Mouse (Mus musculus) thymus, adult 2 months (tissue): Measurements from ENCODE around the gene March9. TPM values are rescaled to one million over a fixed set of nuclear protein-coding genes. Genes with fewer than 3 reads are reported as not detected.

Experiments used
- DNase-seq: peaks from one replicate; pipeline ENCODE4 v3.0.0; 2021
- H3K27ac ChIP-seq: fragments of 200-500 bp; 2 replicates; pipeline ENCODE4 v1.5.1; 2012; ENCODE audit warnings: low read length, control low read depth; ENCODE audit not compliant: control insufficient read depth, insufficient read depth
- H3K27me3 ChIP-seq: fragments of 200-500 bp; 2 replicates; pipeline ENCODE4 v1.6.1; 2012; ENCODE audit warnings: mild to moderate bottlenecking, low read length, moderate library complexity, mixed read lengths; ENCODE audit not compliant: control insufficient read depth, insufficient read depth
- H3K36me3 ChIP-seq: fragments of 200-500 bp; 2 replicates; pipeline ENCODE4 v1.6.1; 2012; ENCODE audit warnings: mild to moderate bottlenecking, low read length, moderate library complexity; ENCODE audit not compliant: control insufficient read depth, insufficient read depth
- H3K4me1 ChIP-seq: fragments of 200-500 bp; replicated peaks from 2 replicates; pipeline ENCODE4 v1.6.1; 2012; ENCODE audit warnings: low read length; ENCODE audit not compliant: control insufficient read depth, insufficient read depth
- H3K4me3 ChIP-seq: fragments of 200-500 bp; 2 replicates; pipeline ENCODE4 v1.5.1; 2012; ENCODE audit warnings: mild to moderate bottlenecking, low read length, control low read depth, moderate library complexity; ENCODE audit not compliant: control insufficient read depth, insufficient read depth
- CTCF ChIP-seq: fragments of 200-500 bp; IDR thresholded peaks from 2 replicates; pipeline ENCODE4 v1.5.1; 2012; ENCODE audit warnings: mild to moderate bottlenecking, control low read depth, low read length, moderate library complexity, borderline replicate concordance; ENCODE audit not compliant: control insufficient read depth, poor library complexity, insufficient read depth; ENCODE audit errors: extremely low read depth
- POLR2A ChIP-seq: fragments of 200-500 bp; IDR thresholded peaks from 2 replicates; pipeline ENCODE4 v1.6.1; 2012; ENCODE audit warnings: mild to moderate bottlenecking, low read length, control low read depth, moderate library complexity; ENCODE audit not compliant: control insufficient read depth, poor library complexity, insufficient read depth; ENCODE audit errors: extremely low read depth
- WGBS: fragments of 180-500 bp; shearing (Covaris S2); methylation state at CpG from one replicate; pipeline ENCODE4 v1.1.7; 2018; 5-methylcytosine and 5-hydroxymethylcytosine counted together
- polyA plus RNA-seq: library from polyadenylated mRNA; depleted of rRNA; stranded (reverse); fragments of >200 nt; gene quantifications from 2 replicates; pipeline ENCODE4 v1.2.3, GENCODE M21; 2012; rRNA removed

March9 gene
- 4.4 and 5.4 TPM in 2 replicates for polyA plus RNA-seq

DNA sequence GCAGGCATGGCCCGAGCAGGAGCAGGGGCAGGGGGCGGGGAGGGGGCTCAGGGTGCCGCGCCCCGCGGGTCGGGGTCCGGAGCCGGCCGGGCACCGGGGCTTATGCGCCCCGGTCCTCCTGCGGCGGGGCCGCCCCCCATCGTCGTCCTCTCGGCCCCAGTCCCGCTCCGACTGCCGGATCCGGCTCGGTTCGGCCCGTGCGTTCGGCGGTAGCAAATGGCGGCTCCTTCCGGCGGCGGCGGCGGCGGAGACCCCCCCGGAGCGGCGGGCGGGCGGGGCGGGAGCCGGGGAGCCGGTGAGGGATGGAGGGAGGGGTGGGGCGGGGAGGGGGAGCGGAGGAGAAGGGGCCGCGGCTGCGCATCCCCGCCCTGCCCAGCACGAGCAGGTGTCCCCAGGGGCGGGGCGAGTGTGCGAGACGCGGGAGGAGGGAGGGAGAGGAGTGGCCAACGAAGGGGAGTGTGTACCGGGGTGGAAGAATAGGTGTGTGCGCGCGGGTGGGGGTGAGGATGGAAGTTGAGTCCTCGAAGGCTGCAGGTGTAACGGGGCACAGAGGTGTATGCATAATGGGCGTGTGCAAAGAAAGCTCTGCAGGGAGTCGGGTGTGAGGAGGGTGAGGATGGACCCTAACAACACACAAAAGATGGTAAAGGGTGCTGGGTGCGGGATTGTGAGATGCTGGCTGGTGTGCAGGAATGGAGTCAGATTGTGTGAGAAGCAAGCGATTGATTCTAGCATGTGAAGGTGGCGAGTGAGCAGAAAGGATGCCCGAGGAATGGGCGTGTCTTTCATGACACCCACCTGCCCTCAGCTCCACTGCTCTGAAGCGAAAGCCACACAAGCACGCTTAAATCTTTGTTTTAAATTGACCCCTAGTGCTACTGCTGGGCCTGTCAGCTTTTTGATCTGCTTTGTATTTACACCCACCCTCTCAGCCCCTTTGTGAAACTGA, at the start of gene March9:
Gene March9, minus strand, starts transcription at position 217 of the 949 bp plus-strand sequence.
- peak; percentile 88 for DNase-seq
- H3K4me1 ChIP-seq: peaks cover 23% of the 10 kb centered on the region
- TF ChIP-seq CTCF (no peak), POLR2A (no peak)

GRCm38 (mm10) chr10:127108262-127108583, 48.2 kb upstream of the March9 start:
- DNase-seq: no peak
- WGBS: 61% methylated on average over 3 of the region's 3 CpGs
- TF ChIP-seq CTCF (no peak), POLR2A (no peak)
- Histone ChIP-seq H3K27me3 (no peaks in the 10 kb centered on the region), H3K27ac (no peak overlapping the region; the same call in 1 of the 2 replicates), H3K4me3 (no peak overlapping the region), H3K4me1 (peaks cover 27% of the 10 kb centered on the region), H3K36me3 (peaks cover 3% of the 10 kb centered on the region; the same call in 1 of the 2 replicates)

More for the DNA sequence above, at the start of gene March9:
- peaks cover 5% of the 10 kb centered on the region for H3K36me3 ChIP-seq
- H3K4me3 ChIP-seq: peak within 1 kb of the TSS; percentile 54
- peaks cover 2% of the 10 kb centered on the region for H3K27me3 ChIP-seq
- WGBS: 3% methylated on average over 59 of the region's 72 CpGs
- H3K27ac ChIP-seq: no peak within 1 kb of the TSS

DNA sequence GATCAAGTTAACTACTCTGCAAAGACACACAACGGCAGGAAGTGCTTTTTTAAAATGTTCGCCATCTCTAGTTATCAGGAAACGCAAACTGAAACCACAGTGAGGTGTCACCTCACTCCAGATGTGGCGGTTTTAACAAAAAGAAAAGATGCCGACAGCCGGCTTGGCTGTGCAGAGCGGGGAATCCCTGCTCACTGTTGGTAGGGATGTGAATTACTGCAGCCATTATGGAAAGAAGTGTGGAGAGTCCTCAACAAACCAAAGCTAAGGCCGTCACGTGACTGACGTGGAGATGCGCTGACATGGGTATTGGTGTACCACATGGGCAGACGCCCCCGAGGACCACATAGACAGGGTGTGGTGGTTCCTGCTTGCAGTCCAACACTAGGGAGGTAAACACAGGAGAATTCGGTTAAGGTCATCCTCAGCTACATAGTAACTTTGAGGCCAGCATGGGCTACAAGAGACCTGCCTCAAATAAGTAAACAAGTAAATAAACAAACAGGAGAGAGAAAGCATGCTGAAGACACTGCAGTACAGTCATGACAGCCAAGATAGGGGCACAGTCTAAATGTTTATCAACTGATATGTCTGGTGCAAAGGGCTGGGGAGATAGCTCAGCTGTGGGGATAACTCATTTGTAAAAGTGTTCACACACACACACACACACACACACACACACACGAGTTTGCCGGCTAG, 47.7 kb upstream of the March9 start:
- Histone ChIP-seq H3K27ac (peak overlapping the region; percentile 74), H3K4me1 (peaks cover 30% of the 10 kb centered on the region), H3K4me3 (peak overlapping the region; percentile 36), H3K27me3 (no peaks in the 10 kb centered on the region), H3K36me3 (peaks cover 2% of the 10 kb centered on the region; the same call in 1 of the 2 replicates)
- WGBS: 15% methylated on average over 16 of the region's 16 CpGs
- DNase-seq: peak; percentile 60
- TF ChIP-seq CTCF: no peak
- no peak for TF ChIP-seq POLR2A

DNA sequence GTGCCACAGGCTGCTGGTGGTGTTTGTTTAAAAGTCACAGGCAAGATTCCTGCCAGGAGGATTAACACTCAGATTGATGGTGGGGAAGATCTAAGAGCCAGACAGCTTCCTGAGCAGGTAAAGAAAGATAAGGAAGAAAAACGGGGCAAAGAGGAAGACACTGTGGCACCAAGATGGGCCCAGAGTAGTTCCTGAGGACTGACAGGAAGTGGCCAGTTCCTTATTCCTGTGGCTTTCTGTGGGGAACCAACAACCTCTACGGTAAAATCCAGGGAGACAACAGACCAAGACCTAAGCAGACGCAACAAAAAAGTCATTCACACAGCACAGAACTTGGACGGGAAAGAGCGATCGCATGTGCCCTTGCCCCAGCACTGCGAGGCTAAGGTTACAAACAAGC, 43.6 kb upstream of the March9 start:
- H3K27me3 ChIP-seq: no peaks in the 10 kb centered on the region
- H3K27ac ChIP-seq: peak overlapping the region; percentile 48
- 14% methylated on average over 7 of the region's 7 CpGs for WGBS
- TF ChIP-seq POLR2A: no peak
- TF ChIP-seq CTCF: no peak
- DNase-seq: no peak
- H3K4me3 ChIP-seq: peak overlapping the region; percentile 3; the same call in 1 of the 2 replicates
- H3K36me3 ChIP-seq: peaks cover 16% of the 10 kb centered on the region
- H3K4me1 ChIP-seq: peaks cover 26% of the 10 kb centered on the region

GRCm38 (mm10) chr10:127101151-127101550, 41.2 kb upstream of the March9 start:
- no peak for DNase-seq
- TF ChIP-seq POLR2A: no peak
- no peak for TF ChIP-seq CTCF
- H3K27me3 ChIP-seq: no peaks in the 10 kb centered on the region
- peaks cover 15% of the 10 kb centered on the region for H3K4me1 ChIP-seq
- 55% methylated on average over 6 of the region's 6 CpGs for WGBS
- H3K27ac ChIP-seq: no peak overlapping the region
- peaks cover 34% of the 10 kb centered on the region for H3K36me3 ChIP-seq
- H3K4me3 ChIP-seq: no peak overlapping the region

DNA sequence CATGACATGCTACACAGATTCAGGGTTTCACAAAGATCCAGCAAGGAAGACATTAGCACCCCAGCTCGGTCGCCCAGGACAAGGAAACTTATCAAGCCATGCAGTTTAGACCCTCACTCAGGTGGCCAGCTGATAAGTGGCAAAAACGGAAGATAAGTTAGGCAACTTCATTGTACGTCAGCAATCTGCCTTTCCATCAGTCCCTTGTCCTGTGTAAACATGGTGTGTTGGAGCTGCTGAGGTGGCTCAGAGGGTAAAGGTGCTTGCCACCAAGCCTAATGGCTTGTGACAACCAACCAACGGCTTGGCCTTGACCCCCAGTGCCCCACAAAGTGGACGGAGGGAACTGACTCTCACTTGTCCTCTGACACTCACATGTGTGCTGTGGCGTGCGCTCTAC, 40.4 kb upstream of the March9 start:
- WGBS: 92% methylated on average over 8 of the region's 8 CpGs
- H3K4me3 ChIP-seq: no peak overlapping the region

More for the DNA sequence above, 40.4 kb upstream of the March9 start:
- TF ChIP-seq POLR2A (no peak), CTCF (no peak)
- H3K27ac ChIP-seq: no peak overlapping the region
- peaks cover 15% of the 10 kb centered on the region for H3K4me1 ChIP-seq
- peaks cover 41% of the 10 kb centered on the region for H3K36me3 ChIP-seq
- H3K27me3 ChIP-seq: no peaks in the 10 kb centered on the region
- no peak for DNase-seq
